Mouse (Mus musculus): ENCODE measurements around the gene Ppp1r3e. TPM values are rescaled to one million over a fixed set of nuclear protein-coding genes. Genes with fewer than 3 reads are reported as not detected.

Ppp1r3e gene
- total RNA-seq, 2 experiments from 2014 or later = 6.4 to 7.6 TPM

Other genes with a start within 250 kb of the Ppp1r3e start
- not detected for gene Gm17606, start 236.6 kb downstream of the Ppp1r3e start, total RNA-seq (2021)
- 1 to 10 TPM; 2.7 to 3.1 TPM for gene Cdh24, start 236.2 kb downstream of the Ppp1r3e start, total RNA-seq (2021)
- gene 1700123O20Rik, start 191.3 kb downstream of the Ppp1r3e start, total RNA-seq (2021) = 10 to 100 TPM; 19.3 to 20.9 TPM
- gene Acin1, start 190.6 kb downstream of the Ppp1r3e start, total RNA-seq (2021) = 100 to 1,000 TPM; 119 to 129 TPM
- gene Gm29776, start 178.7 kb downstream of the Ppp1r3e start, total RNA-seq (2021) = under 1 TPM; 0.14 to 0.16 TPM
- gene Cebpe, start 165.4 kb downstream of the Ppp1r3e start, total RNA-seq (2021) = not detected
- gene Slc7a8, start 95.6 kb downstream of the Ppp1r3e start, total RNA-seq (2021) = 1 to 10 TPM; 1.9 to 2.0 TPM
- not detected for gene Rnf212b, start 63.4 kb downstream of the Ppp1r3e start, total RNA-seq (2021)
- gene Homez, start 6.6 kb downstream of the Ppp1r3e start, total RNA-seq (2021) = 1 to 10 TPM; 7.7 to 8.9 TPM
- 10 to 100 TPM; 37.5 to 39.2 TPM for gene Bcl2l2, start 5.8 kb upstream of the Ppp1r3e start, total RNA-seq (2021)
- 1 to 10 TPM; 3.0 to 3.9 TPM for gene Gm20521, start 5.9 kb upstream of the Ppp1r3e start, total RNA-seq (2021)
- 100 to 1,000 TPM; 141 to 142 TPM for gene Pabpn1, start 14.9 kb upstream of the Ppp1r3e start, total RNA-seq (2021)
- 10 to 100 TPM; 24.8 to 25.2 TPM for gene Slc22a17, start 35.6 kb upstream of the Ppp1r3e start, total RNA-seq (2021)
- 10 to 100 TPM; 10.5 to 10.9 TPM for gene Efs, start 48.6 kb upstream of the Ppp1r3e start, total RNA-seq (2021)
- gene Il25, start 55.1 kb upstream of the Ppp1r3e start, total RNA-seq (2021) = not detected
- under 1 TPM in 1 of 2 experiments, not detected in 1; 0.33 TPM for gene Cmtm5, start 58.7 kb upstream of the Ppp1r3e start, total RNA-seq (2021)
- over 10,000 TPM; 15,879 to 17,172 TPM for gene Myh6, start 89.4 kb upstream of the Ppp1r3e start, total RNA-seq (2021)
- not detected for gene Gm17428, start 99.4 kb upstream of the Ppp1r3e start, total RNA-seq (2021)
- gene Myh7, start 117.1 kb upstream of the Ppp1r3e start, total RNA-seq (2021) = 1,000 to 10,000 TPM; 1,764 to 1,922 TPM
- gene Ngdn, start 137.9 kb upstream of the Ppp1r3e start, total RNA-seq (2021) = 10 to 100 TPM; 35.7 to 39.7 TPM
- 1 to 10 TPM; 2.9 to 3.8 TPM for gene Zfhx2, start 214.8 kb upstream of the Ppp1r3e start, total RNA-seq (2021)
- gene Thtpa, start 217.2 kb upstream of the Ppp1r3e start, total RNA-seq (2021) = 10 to 100 TPM; 12.2 to 13.2 TPM
- 1 to 10 TPM; 3.3 to 5.6 TPM for gene Ap1g2, start 229.0 kb upstream of the Ppp1r3e start, total RNA-seq (2021)
- under 1 TPM; 0.10 to 0.16 TPM for gene Jph4, start 239.4 kb upstream of the Ppp1r3e start, total RNA-seq (2021)

Measured in heart, postnatal 4 days (tissue).